Mouse (Mus musculus) liver, adult (tissue): ENCODE measurements around the gene Gabrg3.

ENCODE experiments used
- GATA4 ChIP-seq: IDR thresholded peaks from 2 replicates; pipeline ENCODE4 v1.6.1; 2014; ENCODE audit warnings: mild to moderate bottlenecking, low read length; ENCODE audit not compliant: insufficient replicate concordance

Gene Gabrg3

GRCm38 (mm10) chr7:57348774-57349173, 38.2 kb downstream of the Gabrg3 start:
- no peak for TF ChIP-seq GATA4

- no peak for TF ChIP-seq GATA4
Measured at GRCm38 (mm10) chr7:57341910-57342309, 45.1 kb downstream of the Gabrg3 start.

GRCm38 (mm10) chr7:57331211-57331610, 55.8 kb downstream of the Gabrg3 start:
- no peak for TF ChIP-seq GATA4

GRCm38 (mm10) chr7:57330240-57330639, 56.7 kb downstream of the Gabrg3 start:
- no peak for TF ChIP-seq GATA4

GRCm38 (mm10) chr7:57324473-57324872, 62.5 kb downstream of the Gabrg3 start:
- no peak for TF ChIP-seq GATA4

- TF ChIP-seq GATA4: no peak
Measured at GRCm38 (mm10) chr7:57322086-57322485, 64.9 kb downstream of the Gabrg3 start.

GRCm38 (mm10) chr7:57314971-57315370, 72.0 kb downstream of the Gabrg3 start:
- TF ChIP-seq GATA4: no peak

- TF ChIP-seq GATA4: no peak
Measured at GRCm38 (mm10) chr7:57312018-57312417, 75.0 kb downstream of the Gabrg3 start.

GRCm38 (mm10) chr7:57307337-57307736, 79.7 kb downstream of the Gabrg3 start:
- TF ChIP-seq GATA4: no peak

- TF ChIP-seq GATA4: no peak
Measured at GRCm38 (mm10) chr7:57296639-57297038, 90.3 kb downstream of the Gabrg3 start.

- TF ChIP-seq GATA4: no peak
Measured at GRCm38 (mm10) chr7:57294127-57294526, 92.9 kb downstream of the Gabrg3 start.

GRCm38 (mm10) chr7:57293564-57293963, 93.4 kb downstream of the Gabrg3 start:
- TF ChIP-seq GATA4: no peak

GRCm38 (mm10) chr7:57283186-57283585, 103.8 kb downstream of the Gabrg3 start:
- no peak for TF ChIP-seq GATA4

- TF ChIP-seq GATA4: no peak
Measured at GRCm38 (mm10) chr7:57278841-57279240, 108.1 kb downstream of the Gabrg3 start.

- TF ChIP-seq GATA4: no peak
Measured at GRCm38 (mm10) chr7:57260201-57260600, 126.8 kb downstream of the Gabrg3 start.

GRCm38 (mm10) chr7:57258893-57259574, 128.0 kb downstream of the Gabrg3 start:
- no peak for TF ChIP-seq GATA4

GRCm38 (mm10) chr7:57243981-57244380, 143.0 kb downstream of the Gabrg3 start:
- TF ChIP-seq GATA4: no peak
